Mouse (Mus musculus): ENCODE results near the gene B4galnt2. TPM values are rescaled to one million over a fixed set of nuclear protein-coding genes. Genes with fewer than 3 reads are reported as not detected.

The B4galnt2 gene
- polyA plus RNA-seq, 1 experiment from 2014 or later = not detected

DNA sequence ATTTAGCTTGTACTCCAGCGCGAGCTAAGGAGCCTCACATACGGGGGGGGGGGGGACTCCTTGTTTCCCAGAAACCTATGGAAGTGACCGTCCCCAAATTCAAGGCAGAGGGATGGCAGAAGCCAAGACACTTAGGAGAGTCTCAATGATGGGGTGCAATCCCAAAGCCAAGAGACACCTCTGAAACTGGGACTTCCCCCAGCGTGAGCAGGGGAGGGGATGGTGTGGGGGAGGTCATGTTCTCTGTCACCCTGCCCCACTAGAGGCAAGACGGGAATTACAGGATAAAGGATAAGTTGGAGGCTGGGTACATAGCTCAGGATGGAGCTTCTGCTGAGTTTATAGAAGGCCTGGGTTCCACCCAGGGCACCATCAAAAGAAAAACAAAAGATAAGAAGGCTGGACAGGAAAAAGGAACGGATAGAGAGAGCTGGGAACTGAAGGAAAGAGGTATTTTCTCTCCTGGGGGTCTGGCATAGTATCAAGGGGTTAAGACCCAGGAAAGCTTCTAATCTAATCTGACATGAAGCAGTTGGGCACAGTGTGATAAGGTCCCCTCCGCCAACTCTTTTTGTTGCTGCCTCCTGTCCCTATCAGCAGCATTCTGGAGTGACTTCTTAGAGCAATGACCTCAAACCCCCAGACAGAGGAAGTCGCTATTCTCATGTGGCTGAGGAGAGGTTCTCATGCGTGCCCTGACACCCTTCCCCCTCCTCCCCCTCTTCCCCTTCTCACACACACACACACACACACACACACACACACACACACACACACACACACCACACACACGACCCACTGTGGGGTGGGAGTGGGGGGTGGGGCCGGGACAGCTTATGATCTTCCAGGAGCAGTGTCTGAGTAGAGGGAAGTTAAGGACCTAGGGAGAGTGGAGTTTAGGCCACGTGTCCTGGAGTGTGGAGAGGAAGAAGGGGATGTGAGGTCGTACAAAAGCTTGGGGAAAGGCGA, 79.7 kb downstream of the B4galnt2 start:
- no peak overlapping the region for H3K4me2 ChIP-seq
- H3K27me3 ChIP-seq = peaks cover 81% of the 10 kb centered on the region
- no peak overlapping the region for H3K4me3 ChIP-seq
- peaks cover 44% of the 10 kb centered on the region for H3K4me1 ChIP-seq (replicated peaks)
- ATAC-seq (ENCODE audit: low FRiP score) = no peak
- WGBS = 27% methylated on average over 15 of the region's 15 CpGs
- no peaks in the 10 kb centered on the region for H3K36me3 ChIP-seq
- H3K9ac ChIP-seq = no peak overlapping the region
- no peak overlapping the region for H3K27ac ChIP-seq
- H3K9me3 ChIP-seq = no peaks in the 10 kb centered on the region

DNA sequence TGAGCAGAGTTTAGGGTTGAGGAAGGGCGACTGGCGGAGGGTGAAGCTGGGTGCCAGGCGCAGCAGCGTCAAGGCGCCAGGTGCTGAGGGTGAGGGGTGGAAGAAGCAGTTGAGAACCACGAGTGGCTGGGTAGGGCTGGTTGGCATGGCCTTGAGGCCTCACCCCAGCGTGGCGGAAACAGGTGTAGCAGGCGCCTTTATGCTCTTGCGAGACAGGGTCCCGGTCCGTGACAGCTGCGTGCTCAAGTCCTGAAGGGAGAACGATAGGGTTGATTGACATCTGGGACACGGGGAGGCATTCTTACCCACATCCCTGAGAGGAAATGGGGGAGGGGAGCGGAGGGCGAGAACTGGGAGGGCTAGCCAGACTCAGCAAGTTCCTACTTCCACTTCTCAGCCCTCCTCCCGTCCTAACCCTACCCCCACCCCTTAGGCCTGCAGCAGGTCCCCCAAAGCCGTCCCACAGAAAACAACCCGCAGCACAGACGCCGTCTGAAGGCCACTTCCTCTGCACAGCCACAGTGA, 80.5 kb downstream of the B4galnt2 start:
- 8% methylated on average over 22 of the region's 22 CpGs for WGBS
- ATAC-seq (ENCODE audit: low FRiP score) = no peak
- Histone ChIP-seq H3K27me3 (peaks cover 89% of the 10 kb centered on the region), H3K9ac (no peak overlapping the region), H3K4me3 (no peak overlapping the region), H3K36me3 (no peaks in the 10 kb centered on the region), H3K4me2 (0 out of 2 replicates have a peak overlapping the region, but pooled peaks have one; percentile 2), H3K27ac (no peak overlapping the region), H3K9me3 (no peaks in the 10 kb centered on the region), H3K4me1 (replicated peaks) (peaks cover 46% of the 10 kb centered on the region)

DNA sequence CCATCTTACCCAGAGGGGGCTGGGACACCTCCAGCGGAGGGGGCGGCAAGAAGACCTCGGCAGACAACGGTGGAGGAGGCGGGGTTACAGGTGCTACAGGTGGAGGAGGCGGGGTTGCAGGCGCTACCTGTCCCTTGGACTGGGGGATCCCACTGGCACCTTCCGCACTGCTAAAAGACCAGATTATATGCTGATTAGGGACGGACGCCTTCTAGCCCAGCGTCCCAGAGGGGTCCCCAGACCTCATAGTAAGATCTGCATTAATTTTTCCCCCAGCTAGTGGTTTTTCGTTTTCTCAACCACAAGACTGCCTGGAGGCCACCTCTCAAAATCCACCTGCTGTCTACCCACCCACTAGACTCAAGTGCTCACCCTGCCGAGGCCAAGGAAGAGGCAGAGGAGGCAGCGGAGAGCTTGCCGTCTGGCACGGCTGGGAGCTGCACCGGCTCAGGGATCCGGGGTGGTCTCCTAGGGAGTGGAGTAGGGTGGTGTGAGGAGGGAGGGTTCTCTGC, 81.0 kb downstream of the B4galnt2 start:
- ATAC-seq (ENCODE audit: low FRiP score) = no peak

DNA sequence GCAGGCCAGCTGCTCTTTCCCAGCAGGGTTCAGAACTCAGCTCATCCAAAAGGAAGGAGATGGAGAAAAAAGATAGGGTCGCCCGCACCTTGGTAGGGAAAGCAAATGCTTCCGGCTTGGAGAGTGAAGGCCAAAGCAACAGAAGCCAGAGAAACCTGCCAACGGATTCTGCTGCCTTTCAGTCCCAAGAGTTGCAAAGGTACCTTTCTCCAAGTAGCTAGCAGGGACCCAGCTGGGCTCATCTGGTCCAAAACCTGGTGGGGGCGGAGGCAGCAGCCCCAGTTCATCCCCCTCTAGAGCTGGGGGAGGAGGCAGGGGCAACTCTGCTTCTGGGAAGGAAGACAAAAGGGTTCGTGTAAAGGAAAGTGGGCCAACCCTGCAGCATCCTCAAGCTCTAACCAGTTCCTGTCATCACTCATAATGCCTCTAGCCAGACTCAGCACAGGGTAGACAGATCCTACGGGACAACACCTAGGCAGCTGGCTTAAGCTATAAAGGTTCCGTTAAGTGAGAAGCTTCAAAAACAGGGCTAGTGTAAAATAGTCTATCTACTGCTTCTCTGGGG, 81.6 kb downstream of the B4galnt2 start:
- Histone ChIP-seq H3K9ac (no peak overlapping the region), H3K27ac (no peak overlapping the region), H3K4me1 (replicated peaks) (peaks cover 46% of the 10 kb centered on the region), H3K4me3 (no peak overlapping the region), H3K36me3 (no peaks in the 10 kb centered on the region), H3K27me3 (peaks cover 100% of the 10 kb centered on the region), H3K4me2 (no peak overlapping the region), H3K9me3 (no peaks in the 10 kb centered on the region)
- ATAC-seq (ENCODE audit: low FRiP score) = no peak
- WGBS = 21% methylated on average over 8 of the region's 8 CpGs

More for the DNA sequence above, 81.0 kb downstream of the B4galnt2 start:
- H3K27me3 ChIP-seq = peaks cover 94% of the 10 kb centered on the region
- H3K9me3 ChIP-seq = no peaks in the 10 kb centered on the region
- H3K9ac ChIP-seq = no peak overlapping the region
- H3K4me1 ChIP-seq (replicated peaks) = peaks cover 46% of the 10 kb centered on the region
- 8% methylated on average over 18 of the region's 18 CpGs for WGBS
- H3K4me3 ChIP-seq = no peak overlapping the region
- H3K27ac ChIP-seq = no peak overlapping the region
- H3K4me2 ChIP-seq = 0 out of 2 replicates have a peak overlapping the region, but pooled peaks have one; percentile 2
- no peaks in the 10 kb centered on the region for H3K36me3 ChIP-seq

DNA sequence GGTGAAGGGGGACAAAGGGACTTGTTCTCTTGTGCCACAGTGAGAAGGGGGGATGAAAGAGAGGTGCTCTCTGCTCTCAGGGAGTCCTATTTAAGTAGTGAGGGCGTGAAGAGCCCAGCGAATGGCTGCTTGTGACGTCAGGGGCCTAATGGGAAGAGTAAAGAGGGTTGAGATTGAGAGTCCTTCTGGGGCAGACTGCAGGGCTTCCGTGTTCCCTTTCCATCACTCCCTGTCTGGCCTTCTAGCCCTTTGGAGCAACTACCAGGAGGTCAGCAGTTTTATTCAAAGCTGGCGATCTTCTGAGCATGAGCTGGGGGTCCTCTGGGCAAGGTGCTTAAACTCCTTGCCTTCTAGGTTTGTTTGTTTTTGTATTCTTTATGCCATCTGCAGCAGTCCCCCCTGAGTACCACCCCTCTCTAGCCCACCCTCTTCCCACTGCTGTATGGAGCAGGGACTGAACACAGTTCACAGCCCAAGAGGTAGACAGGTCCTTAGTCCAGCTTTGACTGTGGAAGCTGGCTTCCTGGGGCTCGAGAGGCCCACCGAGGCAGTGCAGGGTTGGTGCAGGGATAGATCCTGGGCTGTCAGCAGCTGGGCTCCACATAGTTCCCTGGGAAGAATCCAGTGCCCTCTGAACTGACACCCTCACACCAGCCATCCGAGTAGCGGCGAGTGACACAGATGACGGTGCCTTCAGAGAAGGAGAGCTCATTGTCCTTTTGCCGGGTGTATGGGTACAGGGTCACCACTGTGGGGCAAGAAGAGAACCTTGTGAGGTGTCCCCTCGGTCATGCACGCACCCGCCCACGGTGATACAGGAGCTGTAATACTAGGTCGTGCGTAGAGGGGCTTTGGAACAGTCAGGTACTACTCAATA, 82.3 kb downstream of the B4galnt2 start:
- Histone ChIP-seq H3K9me3 (no peaks in the 10 kb centered on the region), H3K9ac (no peak overlapping the region), H3K36me3 (no peaks in the 10 kb centered on the region), H3K27me3 (peaks cover 99% of the 10 kb centered on the region), H3K4me3 (no peak overlapping the region), H3K4me1 (replicated peaks) (peaks cover 46% of the 10 kb centered on the region), H3K4me2 (no peak overlapping the region), H3K27ac (no peak overlapping the region)
- WGBS = 34% methylated on average over 18 of the region's 18 CpGs
- ATAC-seq (ENCODE audit: low FRiP score) = no peak

DNA sequence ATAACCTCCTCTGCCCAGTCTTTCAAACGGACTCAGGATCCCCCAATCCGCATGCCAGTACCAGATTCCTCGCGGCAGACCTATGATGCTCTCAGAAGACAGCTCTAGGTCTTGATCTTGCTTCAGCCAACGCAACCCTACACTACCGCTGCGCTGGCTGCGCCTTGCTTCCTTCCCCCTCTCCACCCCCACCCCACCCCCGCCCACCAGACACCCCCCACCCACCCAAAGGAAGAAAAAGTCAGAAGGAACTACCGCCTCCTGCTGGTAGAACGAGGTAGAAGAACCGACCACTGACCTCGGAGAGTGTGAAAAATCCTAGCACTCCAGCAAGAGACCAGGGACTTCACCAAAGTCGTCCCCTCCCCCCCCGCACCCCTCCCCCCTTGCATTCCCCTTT, 83.0 kb downstream of the B4galnt2 start:
- WGBS = 2% methylated on average over 14 of the region's 15 CpGs
- Histone ChIP-seq H3K27ac (no peak overlapping the region), H3K9me3 (no peaks in the 10 kb centered on the region), H3K4me3 (peak overlapping the region; percentile 33; the same call in 1 of the 2 replicates), H3K4me1 (replicated peaks) (peaks cover 39% of the 10 kb centered on the region), H3K4me2 (no peak overlapping the region), H3K27me3 (peaks cover 99% of the 10 kb centered on the region), H3K36me3 (no peaks in the 10 kb centered on the region), H3K9ac (no peak overlapping the region)
- ATAC-seq (ENCODE audit: low FRiP score) = no peak

DNA sequence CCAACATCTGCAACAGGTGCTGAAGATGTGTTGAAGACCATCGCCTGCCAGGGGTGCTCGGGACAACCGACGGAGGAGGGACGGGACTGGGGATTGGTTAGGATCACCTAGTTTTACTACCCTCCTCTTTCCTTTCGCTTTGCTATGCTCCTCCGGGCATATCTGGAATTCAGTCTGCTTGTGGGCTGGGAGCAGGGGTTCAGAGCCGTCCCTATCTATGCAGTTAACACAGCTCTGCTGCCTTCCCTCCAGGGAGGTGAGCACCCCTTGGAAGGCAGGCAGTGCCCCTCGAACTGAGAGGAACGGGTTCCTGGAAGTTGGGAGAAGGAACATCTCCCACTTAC, 83.4 kb downstream of the B4galnt2 start:
- peaks cover 99% of the 10 kb centered on the region for H3K27me3 ChIP-seq
- H3K36me3 ChIP-seq = no peaks in the 10 kb centered on the region
- peaks cover 36% of the 10 kb centered on the region for H3K4me1 ChIP-seq (replicated peaks)
- H3K27ac ChIP-seq = no peak overlapping the region
- no peaks in the 10 kb centered on the region for H3K9me3 ChIP-seq
- H3K9ac ChIP-seq = peak overlapping the region; percentile 51; the same call in 1 of the 2 replicates
- no peak for ATAC-seq (ENCODE audit: low FRiP score)
- peak overlapping the region; percentile 33 for H3K4me3 ChIP-seq
- WGBS = 7% methylated on average over 10 of the region's 10 CpGs
- peak overlapping the region; percentile 50 for H3K4me2 ChIP-seq

DNA sequence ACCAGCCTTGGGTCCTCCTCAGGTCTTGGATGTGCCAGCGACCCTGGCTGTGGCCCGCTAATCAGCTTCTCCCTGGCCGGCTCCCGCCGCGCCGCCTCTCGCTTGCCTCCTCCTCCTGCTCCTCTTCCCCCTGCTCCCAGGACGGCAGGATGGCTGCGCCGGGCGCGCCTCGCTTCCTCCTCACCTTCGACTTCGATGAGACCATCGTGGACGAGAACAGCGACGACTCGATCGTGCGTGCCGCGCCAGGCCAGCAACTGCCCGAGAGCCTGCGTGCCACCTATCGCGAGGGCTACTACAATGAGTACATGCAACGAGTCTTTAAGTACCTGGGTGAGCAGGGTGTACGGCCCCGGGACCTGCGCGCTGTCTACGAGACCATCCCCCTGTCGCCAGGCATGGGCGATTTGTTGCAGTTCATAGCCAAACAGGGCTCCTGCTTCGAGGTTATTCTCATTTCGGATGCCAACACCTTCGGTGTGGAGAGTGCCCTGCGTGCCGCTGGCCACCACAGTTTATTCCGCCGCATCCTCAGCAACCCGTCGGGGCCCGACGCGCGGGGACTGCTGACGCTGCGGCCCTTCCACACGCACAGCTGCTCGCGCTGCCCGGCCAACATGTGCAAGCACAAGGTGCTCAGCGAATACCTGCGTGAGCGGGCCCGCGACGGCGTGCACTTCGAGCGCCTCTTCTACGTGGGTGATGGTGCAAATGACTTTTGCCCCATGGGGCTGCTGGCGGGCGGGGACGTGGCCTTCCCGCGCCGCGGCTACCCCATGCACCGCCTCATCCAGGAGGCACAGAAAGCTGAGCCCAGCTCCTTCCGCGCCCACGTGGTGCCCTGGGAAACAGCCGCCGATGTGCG, 84.0 kb downstream of the B4galnt2 start:
- 3% methylated on average over 79 of the region's 80 CpGs for WGBS
- H3K4me1 ChIP-seq (replicated peaks) = peaks cover 36% of the 10 kb centered on the region
- peak overlapping the region; percentile 50 for H3K4me2 ChIP-seq
- H3K4me3 ChIP-seq = peak overlapping the region; percentile 33
- peak overlapping the region; percentile 51 for H3K9ac ChIP-seq
- peaks cover 98% of the 10 kb centered on the region for H3K27me3 ChIP-seq
- H3K36me3 ChIP-seq = no peaks in the 10 kb centered on the region
- H3K27ac ChIP-seq = no peak overlapping the region
- no peaks in the 10 kb centered on the region for H3K9me3 ChIP-seq
- no peak for ATAC-seq (ENCODE audit: low FRiP score)

DNA sequence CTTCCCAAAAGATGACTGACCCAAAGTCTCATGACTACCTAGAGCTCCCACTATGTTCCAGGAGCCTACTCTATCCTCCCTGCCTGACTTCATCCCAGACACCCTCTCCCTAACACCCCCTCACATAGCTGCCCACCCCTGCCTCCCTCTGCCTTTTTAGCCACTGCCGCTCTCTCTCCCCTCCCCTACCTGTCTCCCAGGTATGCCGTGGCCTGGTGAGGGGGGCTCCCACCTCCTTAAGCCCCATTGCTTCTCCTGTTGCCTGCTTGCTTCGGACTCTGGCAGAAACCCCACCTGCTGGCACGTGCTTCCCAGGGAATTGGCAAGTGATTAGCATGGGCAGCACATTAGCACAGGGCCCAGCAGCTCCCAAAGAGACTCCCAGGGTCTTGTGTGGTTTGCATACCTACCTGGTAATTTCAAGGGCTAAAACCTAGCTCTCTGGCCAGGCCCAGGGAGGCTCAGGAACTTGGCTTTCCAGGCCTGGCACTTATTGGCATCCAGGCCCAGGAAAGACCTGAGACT, 85.1 kb downstream of the B4galnt2 start:
- H3K4me3 ChIP-seq = no peak overlapping the region
- no peak for ATAC-seq (ENCODE audit: low FRiP score)
- WGBS = 37% methylated on average over 4 of the region's 4 CpGs

DNA sequence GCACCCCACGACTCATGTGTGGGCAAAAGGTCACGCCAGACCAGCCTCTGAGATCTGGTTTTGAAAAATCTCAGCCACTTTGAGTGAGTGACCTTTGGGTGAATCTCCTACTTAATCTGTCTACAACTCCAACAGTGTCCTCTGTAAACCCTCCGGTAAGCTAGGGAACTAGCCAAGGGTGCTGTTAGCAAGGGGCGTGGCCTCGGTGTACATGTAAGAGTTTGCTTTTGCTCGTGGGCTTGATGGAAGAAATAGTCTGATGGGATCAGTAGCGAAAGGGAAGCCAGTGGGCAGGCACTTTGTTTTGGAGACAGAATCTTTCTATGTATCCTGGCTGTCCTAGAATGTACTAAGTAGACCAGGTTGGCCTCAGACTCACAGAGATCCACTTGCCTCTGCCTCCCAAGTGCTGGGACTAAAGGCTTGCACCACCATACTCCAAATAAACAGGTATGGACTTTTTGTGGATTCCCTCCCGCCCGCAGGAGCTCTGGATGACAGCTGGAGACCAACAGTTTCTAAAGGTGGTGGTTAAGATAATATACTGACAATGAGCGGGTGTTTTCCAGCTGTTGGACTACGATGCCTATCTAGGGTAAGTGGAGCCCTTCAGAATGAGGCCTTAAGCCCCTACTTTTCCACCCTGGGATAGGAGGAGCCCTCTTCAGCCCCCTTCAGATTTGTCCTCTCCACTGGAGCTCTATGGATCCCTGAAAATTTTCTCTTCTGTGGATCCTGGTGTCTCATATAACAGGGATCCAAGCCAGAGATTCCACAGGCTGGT, 86.3 kb downstream of the B4galnt2 start:
- Histone ChIP-seq H3K36me3 (no peaks in the 10 kb centered on the region), H3K27me3 (peaks cover 91% of the 10 kb centered on the region), H3K4me1 (replicated peaks) (peaks cover 35% of the 10 kb centered on the region), H3K9me3 (no peaks in the 10 kb centered on the region), H3K4me2 (no peak overlapping the region), H3K9ac (0 out of 2 replicates have a peak overlapping the region, but pooled peaks have one; percentile 8), H3K4me3 (no peak overlapping the region), H3K27ac (no peak overlapping the region)
- WGBS = 78% methylated on average over 11 of the region's 11 CpGs
- ATAC-seq (ENCODE audit: low FRiP score) = no peak

More for the DNA sequence above, 85.1 kb downstream of the B4galnt2 start:
- peaks cover 43% of the 10 kb centered on the region for H3K4me1 ChIP-seq (replicated peaks)
- peaks cover 98% of the 10 kb centered on the region for H3K27me3 ChIP-seq
- no peaks in the 10 kb centered on the region for H3K36me3 ChIP-seq
- no peak overlapping the region for H3K27ac ChIP-seq
- H3K9me3 ChIP-seq = no peaks in the 10 kb centered on the region
- H3K4me2 ChIP-seq = no peak overlapping the region
- H3K9ac ChIP-seq = no peak overlapping the region

Data from hindbrain, embryonic 13.5 days (tissue).